Mouse (Mus musculus) heart, embryonic 12.5 days (tissue): ENCODE results near the gene Slc34a3. TPM values are rescaled to one million over a fixed set of nuclear protein-coding genes. Genes with fewer than 3 reads are reported as not detected.
A peak's percentile ranks its signal among the peaks of the same experiment; 100 is the strongest.

Experiments used
- ATAC-seq: fragments of 200-750 bp; cut with Nextera tagmentation; 2 replicates; pipeline ENCODE4 v1.8.0; 2017; ENCODE audit warnings: moderate TSS enrichment, moderate library complexity; ENCODE audit not compliant: insufficient number of reproducible peaks, low FRiP score
- H3K27ac ChIP-seq: fragments of 300-500 bp; sonication (generic); 2 replicates; pipeline ENCODE4 v1.5.1; 2016; ENCODE audit warnings: mild to moderate bottlenecking, moderate library complexity; ENCODE audit not compliant: poor library complexity, severe bottlenecking
- H3K27me3 ChIP-seq: fragments of 300-500 bp; sonication (generic); replicated peaks from 2 replicates; pipeline ENCODE4 v1.6.1; 2016; ENCODE audit warnings: mild to moderate bottlenecking, moderate library complexity
- H3K36me3 ChIP-seq: fragments of 300-500 bp; sonication (generic); 2 replicates; pipeline ENCODE4 v1.6.1; 2016; ENCODE audit warnings: mild to moderate bottlenecking, moderate library complexity
- H3K4me1 ChIP-seq: fragments of 300-500 bp; sonication (generic); replicated peaks from 2 replicates; pipeline ENCODE4 v1.6.1; 2016; ENCODE audit warnings: mild to moderate bottlenecking
- H3K4me2 ChIP-seq: fragments of 300-500 bp; sonication (generic); 2 replicates; pipeline ENCODE4 v1.6.1; 2016; ENCODE audit warnings: mild to moderate bottlenecking, moderate library complexity
- H3K4me3 ChIP-seq: fragments of 300-500 bp; sonication (generic); 2 replicates; pipeline ENCODE4 v1.5.1; 2016; ENCODE audit warnings: mild to moderate bottlenecking
- H3K9ac ChIP-seq: fragments of 300-500 bp; sonication (generic); 2 replicates; pipeline ENCODE4 v1.6.1; 2016; ENCODE audit warnings: mild to moderate bottlenecking, moderate library complexity
- H3K9me3 ChIP-seq: fragments of 300-500 bp; sonication (generic); replicated peaks from 2 replicates; pipeline ENCODE4 v1.6.1; 2016; ENCODE audit warnings: mild to moderate bottlenecking, moderate library complexity
- WGBS: fragments of 180-500 bp; shearing (Covaris S2); methylation state at CpG from one replicate; pipeline ENCODE4 v1.1.7; 2016; 5-methylcytosine and 5-hydroxymethylcytosine counted together
- polyA plus RNA-seq: library from polyadenylated mRNA; unstranded; fragments of >200 nt; fragmentation: Nextera tagmentation; extraction: Ambion mirVana; gene quantifications from 2 replicates; pipeline ENCODE4 v1.2.1, GENCODE M21; 2016

Gene Slc34a3
- polyA plus RNA-seq, 1 experiment from 2014 or later, result not detected

- peak; percentile 95 for ATAC-seq
- H3K4me2 ChIP-seq, result peak overlapping the region; percentile 51
- peak overlapping the region; percentile 95 for H3K27ac ChIP-seq
- H3K4me1 ChIP-seq, result peaks cover 19% of the 10 kb centered on the region
- H3K27me3 ChIP-seq, result peaks cover 6% of the 10 kb centered on the region
- H3K36me3 ChIP-seq, result peaks cover 11% of the 10 kb centered on the region
- peak overlapping the region; percentile 65 for H3K9ac ChIP-seq
- no peaks in the 10 kb centered on the region for H3K9me3 ChIP-seq
- 2% methylated on average over 41 of the region's 41 CpGs for WGBS
- peak overlapping the region; percentile 52 for H3K4me3 ChIP-seq
Measured at GRCm38 (mm10) chr2:25224766-25225752, 9.1 kb downstream of the Slc34a3 start.

DNA sequence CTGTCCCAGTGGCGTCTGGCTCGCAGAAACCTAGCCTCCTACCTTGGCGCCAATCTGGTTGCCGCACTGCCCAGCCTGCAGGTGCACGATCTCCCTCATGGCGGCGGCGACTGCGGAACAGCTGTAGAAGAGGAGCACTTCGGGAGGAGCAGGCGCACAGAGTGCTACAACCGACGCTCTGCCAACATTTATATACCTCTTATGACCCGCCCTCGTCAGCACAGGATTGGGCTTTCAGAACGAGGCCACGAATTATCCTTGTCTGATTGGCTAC is 9.7 kb downstream of the Slc34a3 start, which contains the start of gene Tubb4b:
TSS of gene Tubb4b (minus strand) at position 211 of the 274 bp plus-strand sequence.
- WGBS, result under 1% methylated on average over 17 of the region's 17 CpGs
- H3K9me3 ChIP-seq, result no peaks in the 10 kb centered on the region

GRCm38 (mm10) chr2:25223681-25224491 is 10.3 kb downstream of the Slc34a3 start:
- H3K27me3 ChIP-seq, result no peaks in the 10 kb centered on the region
- H3K4me2 ChIP-seq, result peak overlapping the region; percentile 97
- H3K4me3 ChIP-seq, result peak overlapping the region; percentile 90
- peak overlapping the region; percentile 96 for H3K27ac ChIP-seq
- no peaks in the 10 kb centered on the region for H3K9me3 ChIP-seq
- H3K4me1 ChIP-seq, result peaks cover 19% of the 10 kb centered on the region
- peak overlapping the region; percentile 89 for H3K9ac ChIP-seq
- WGBS, result 2% methylated on average over 45 of the region's 53 CpGs
- H3K36me3 ChIP-seq, result peaks cover 11% of the 10 kb centered on the region
- peak; percentile 82 for ATAC-seq

More for the DNA sequence above, 9.7 kb downstream of the Slc34a3 start, which contains the start of gene Tubb4b:
- Histone ChIP-seq H3K4me2 (peak within 1 kb of the TSS; percentile 97), H3K36me3 (peaks cover 11% of the 10 kb centered on the region), H3K9ac (peak within 1 kb of the TSS; percentile 89), H3K4me3 (peak within 1 kb of the TSS; percentile 90), H3K27me3 (no peaks in the 10 kb centered on the region), H3K27ac (peak within 1 kb of the TSS; percentile 96), H3K4me1 (peaks cover 19% of the 10 kb centered on the region)
- no peak for ATAC-seq

GRCm38 (mm10) chr2:25221331-25221772 is 12.8 kb downstream of the Slc34a3 start:
- no peak overlapping the region for H3K9ac ChIP-seq
- H3K9me3 ChIP-seq, result no peaks in the 10 kb centered on the region
- H3K4me2 ChIP-seq, result no peak overlapping the region
- H3K27ac ChIP-seq, result no peak overlapping the region
- peaks cover 11% of the 10 kb centered on the region for H3K36me3 ChIP-seq
- peaks cover 13% of the 10 kb centered on the region for H3K4me1 ChIP-seq
- no peak for ATAC-seq
- 63% methylated on average over 5 of the region's 5 CpGs for WGBS
- no peaks in the 10 kb centered on the region for H3K27me3 ChIP-seq
- H3K4me3 ChIP-seq, result no peak overlapping the region

- no peaks in the 10 kb centered on the region for H3K9me3 ChIP-seq
- no peak within 1 kb of the TSS for H3K27ac ChIP-seq
- peaks cover 8% of the 10 kb centered on the region for H3K36me3 ChIP-seq
- peaks cover 3% of the 10 kb centered on the region for H3K4me1 ChIP-seq
- no peak within 1 kb of the TSS for H3K4me3 ChIP-seq
- no peak within 1 kb of the TSS for H3K9ac ChIP-seq
- peaks cover 15% of the 10 kb centered on the region for H3K27me3 ChIP-seq
- ATAC-seq, result no peak
- no peak within 1 kb of the TSS for H3K4me2 ChIP-seq
Measured at GRCm38 (mm10) chr2:25218445-25218844, 15.7 kb downstream of the Slc34a3 start, which contains the start of gene Fam166a. Gene Fam166a (plus strand): TSS chr2:25218745.

DNA sequence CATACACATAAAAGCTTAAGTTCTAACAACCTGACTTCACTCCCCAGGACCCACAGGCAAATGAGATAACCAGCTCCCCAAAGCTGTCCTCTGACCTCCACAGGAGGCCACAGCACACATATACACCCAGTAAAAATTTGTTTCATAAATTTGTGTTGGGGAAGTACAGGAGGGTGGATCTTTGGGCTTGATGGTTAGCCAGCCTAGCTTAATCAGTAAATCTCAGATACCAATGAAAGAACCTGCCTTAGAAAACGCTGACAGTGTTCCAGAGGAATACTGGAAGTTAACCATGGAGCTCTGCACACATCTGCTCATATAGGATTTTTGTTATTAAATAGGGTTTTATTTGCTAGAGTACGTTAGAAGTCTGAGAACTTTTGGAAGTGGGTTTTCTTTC is 16.5 kb downstream of the Slc34a3 start:
- H3K4me1 ChIP-seq, result no peaks in the 10 kb centered on the region
- no peak overlapping the region for H3K4me3 ChIP-seq
- WGBS, result 56% methylated on average over 2 of the region's 2 CpGs
- no peak for ATAC-seq
- H3K36me3 ChIP-seq, result peaks cover 7% of the 10 kb centered on the region
- peaks cover 20% of the 10 kb centered on the region for H3K27me3 ChIP-seq
- H3K27ac ChIP-seq, result no peak overlapping the region
- H3K9ac ChIP-seq, result no peak overlapping the region
- no peaks in the 10 kb centered on the region for H3K9me3 ChIP-seq
- no peak overlapping the region for H3K4me2 ChIP-seq

DNA sequence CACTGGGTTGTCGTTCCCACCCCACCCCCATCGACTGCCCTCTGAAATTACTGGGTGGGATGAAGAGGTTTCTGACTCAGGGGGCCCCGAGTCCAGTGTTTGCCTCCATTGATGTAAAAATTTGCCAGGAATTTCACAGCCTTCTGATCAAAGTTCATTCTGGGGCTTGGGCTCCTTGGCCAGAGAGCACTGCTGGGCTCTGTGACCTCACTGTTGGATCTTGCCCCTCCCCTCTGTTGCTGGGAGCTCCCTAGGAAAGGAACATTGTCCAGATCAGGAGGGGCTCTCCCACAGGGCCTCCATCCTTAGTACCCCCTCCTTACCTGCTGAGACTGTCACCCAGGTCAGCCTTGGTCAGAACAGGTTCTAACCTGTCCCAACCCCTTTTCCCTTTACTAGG is 19.7 kb downstream of the Slc34a3 start, which contains the start of gene Stpg3:
TSS of gene Stpg3 (minus strand) at position 194 of the 400 bp plus-strand sequence.
- Histone ChIP-seq H3K36me3 (peaks cover 4% of the 10 kb centered on the region; the same call in 1 of the 2 replicates), H3K27me3 (peaks cover 20% of the 10 kb centered on the region), H3K4me1 (peaks cover 10% of the 10 kb centered on the region), H3K9ac (no peak within 1 kb of the TSS), H3K9me3 (no peaks in the 10 kb centered on the region), H3K4me3 (no peak within 1 kb of the TSS), H3K4me2 (no peak within 1 kb of the TSS), H3K27ac (no peak within 1 kb of the TSS)
- ATAC-seq, result no peak
- WGBS, result 70% methylated on average over 3 of the region's 3 CpGs

DNA sequence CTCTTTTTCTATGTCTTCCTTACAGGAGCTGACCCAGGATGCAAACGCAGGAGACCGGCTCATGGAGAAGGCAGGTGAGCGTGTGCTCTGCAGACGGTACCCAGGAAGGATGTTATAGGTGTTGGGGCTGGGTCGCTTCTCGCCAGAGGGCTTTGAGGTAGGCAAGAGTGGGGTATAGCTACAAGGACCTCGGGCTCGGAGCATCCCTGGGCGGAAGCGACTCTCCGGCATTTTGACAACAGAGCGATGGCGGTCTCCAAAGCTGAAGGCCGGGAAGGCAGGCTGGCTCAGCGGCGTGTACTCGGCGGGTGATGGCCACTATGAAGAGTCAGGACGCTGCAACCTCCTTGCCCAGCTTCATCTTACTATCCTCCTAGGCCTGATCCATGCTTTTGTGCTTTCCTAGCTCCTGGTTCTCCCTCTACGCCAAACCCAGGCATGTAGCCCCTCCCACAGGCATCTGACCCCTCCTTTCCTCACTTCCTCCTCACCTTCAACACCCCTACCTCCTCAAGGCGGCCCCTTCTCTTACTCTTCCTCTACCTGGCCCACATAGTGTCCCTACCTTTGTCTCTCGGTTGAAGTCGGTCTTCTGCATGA is 20.8 kb downstream of the Slc34a3 start:
- Histone ChIP-seq H3K9me3 (no peaks in the 10 kb centered on the region), H3K4me1 (peaks cover 10% of the 10 kb centered on the region)
- 57% methylated on average over 23 of the region's 23 CpGs for WGBS

DNA sequence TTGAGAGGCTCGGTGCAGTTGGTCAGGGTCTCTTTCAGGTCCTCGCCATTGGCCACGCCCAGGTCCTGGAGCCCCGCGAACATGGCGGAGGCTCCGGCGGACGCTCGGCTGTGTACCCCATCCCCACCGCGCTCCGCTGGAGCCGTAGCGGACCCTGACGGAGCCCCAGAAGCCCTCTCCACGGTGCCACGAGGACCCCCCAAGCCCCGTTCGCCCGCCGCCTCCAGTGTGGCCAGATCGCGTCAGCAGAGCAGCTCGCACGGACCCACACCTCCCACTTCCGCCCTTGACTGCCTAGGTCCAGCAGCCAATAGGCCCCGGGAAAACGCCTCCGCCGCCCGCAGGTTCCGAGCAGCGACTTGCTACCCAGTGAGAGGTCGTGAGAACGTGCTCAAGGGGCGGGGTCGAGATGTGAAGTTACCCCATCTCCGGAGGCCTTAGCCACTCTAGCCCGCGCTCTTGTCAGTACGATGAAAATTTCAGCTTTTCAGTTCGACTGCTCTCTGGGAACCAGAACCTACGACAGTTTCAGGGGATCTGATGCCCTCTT is 23.0 kb downstream of the Slc34a3 start, which contains the start of gene Nelfb:
TSS of gene Nelfb (minus strand) at position 369 of the 550 bp plus-strand sequence.
- Histone ChIP-seq H3K4me2 (peak within 1 kb of the TSS; percentile 86), H3K27ac (peak within 1 kb of the TSS; percentile 83), H3K36me3 (peaks cover 25% of the 10 kb centered on the region), H3K4me1 (peaks cover 10% of the 10 kb centered on the region), H3K4me3 (peak within 1 kb of the TSS; percentile 79), H3K9ac (peak within 1 kb of the TSS; percentile 88), H3K27me3 (peaks cover 20% of the 10 kb centered on the region), H3K9me3 (no peaks in the 10 kb centered on the region)
- WGBS, result under 1% methylated on average over 44 of the region's 44 CpGs
- ATAC-seq, result peak; percentile 92

More for the DNA sequence above, 20.8 kb downstream of the Slc34a3 start:
- ATAC-seq, result no peak
- Histone ChIP-seq H3K4me3 (no peak overlapping the region), H3K4me2 (no peak overlapping the region), H3K27me3 (peaks cover 20% of the 10 kb centered on the region), H3K36me3 (peaks cover 5% of the 10 kb centered on the region), H3K27ac (no peak overlapping the region), H3K9ac (no peak overlapping the region)

GRCm38 (mm10) chr2:25210686-25211085 is 23.5 kb downstream of the Slc34a3 start:
- Histone ChIP-seq H3K9ac (peak overlapping the region; percentile 88), H3K27ac (peak overlapping the region; percentile 83), H3K4me1 (peaks cover 10% of the 10 kb centered on the region), H3K9me3 (no peaks in the 10 kb centered on the region), H3K4me2 (peak overlapping the region; percentile 86), H3K4me3 (peak overlapping the region; percentile 79), H3K27me3 (peaks cover 20% of the 10 kb centered on the region), H3K36me3 (peaks cover 30% of the 10 kb centered on the region)
- WGBS, result under 1% methylated on average over 24 of the region's 24 CpGs
- ATAC-seq, result peak; percentile 16; the same call in 1 of the 2 replicates
